Mouse (Mus musculus): ENCODE results near the gene Ccdc92b. TPM values are rescaled to one million over a fixed set of nuclear protein-coding genes. Genes with fewer than 3 reads are reported as not detected.

Gene Ccdc92b
- polyA plus RNA-seq, 1 experiment from 2014 or later: 0.71 TPM

- Histone ChIP-seq H3K4me3 (replicated peaks) (no peak overlapping the region), H3K36me3 (peaks cover 55% of the 10 kb centered on the region), H3K27me3 (no peaks in the 10 kb centered on the region), H3K4me2 (replicated peaks) (no peak overlapping the region), H3K4me1 (no peaks in the 10 kb centered on the region), H3K9ac (no peak overlapping the region), H3K9me3 (replicated peaks) (no peaks in the 10 kb centered on the region), H3K27ac (replicated peaks) (no peak overlapping the region)
- no peak for ATAC-seq (ENCODE audit: insufficient number of reproducible peaks, low FRiP score, low TSS enrichment, low read depth)
- WGBS: 87% methylated on average over 1 of the region's 1 CpGs
Measured at GRCm38 (mm10) chr11:74671013-74671412, 51.6 kb downstream of the Ccdc92b start.

- 80% methylated on average over 5 of the region's 5 CpGs for WGBS
Measured at GRCm38 (mm10) chr11:74671839-74672238, 52.4 kb downstream of the Ccdc92b start.

GRCm38 (mm10) chr11:74672901-74673513 is 53.6 kb downstream of the Ccdc92b start:
- Histone ChIP-seq H3K36me3 (peaks cover 47% of the 10 kb centered on the region), H3K4me2 (replicated peaks) (no peak overlapping the region), H3K9me3 (replicated peaks) (no peaks in the 10 kb centered on the region), H3K9ac (no peak overlapping the region), H3K27me3 (no peaks in the 10 kb centered on the region), H3K4me1 (no peaks in the 10 kb centered on the region), H3K27ac (replicated peaks) (0 out of 2 replicates have a peak overlapping the region, but pooled peaks have one; percentile 17), H3K4me3 (replicated peaks) (no peak overlapping the region)
- WGBS: 75% methylated on average over 6 of the region's 6 CpGs
- no peak for ATAC-seq (ENCODE audit: insufficient number of reproducible peaks, low FRiP score, low TSS enrichment, low read depth)

More at GRCm38 (mm10) chr11:74671839-74672238, 52.4 kb downstream of the Ccdc92b start:
- H3K4me2 ChIP-seq (replicated peaks): no peak overlapping the region
- H3K4me1 ChIP-seq: no peaks in the 10 kb centered on the region
- no peaks in the 10 kb centered on the region for H3K27me3 ChIP-seq
- H3K27ac ChIP-seq (replicated peaks): no peak overlapping the region
- ATAC-seq (ENCODE audit: insufficient number of reproducible peaks, low FRiP score, low TSS enrichment, low read depth): no peak
- H3K9me3 ChIP-seq (replicated peaks): no peaks in the 10 kb centered on the region
- H3K4me3 ChIP-seq (replicated peaks): no peak overlapping the region
- no peak overlapping the region for H3K9ac ChIP-seq
- peaks cover 49% of the 10 kb centered on the region for H3K36me3 ChIP-seq

GRCm38 (mm10) chr11:74673561-74673960 is 54.2 kb downstream of the Ccdc92b start:
- H3K27ac ChIP-seq (replicated peaks): 0 out of 2 replicates have a peak overlapping the region, but pooled peaks have one; percentile 17
- H3K27me3 ChIP-seq: no peaks in the 10 kb centered on the region
- H3K9ac ChIP-seq: no peak overlapping the region
- H3K36me3 ChIP-seq: peaks cover 47% of the 10 kb centered on the region
- H3K9me3 ChIP-seq (replicated peaks): no peaks in the 10 kb centered on the region
- no peaks in the 10 kb centered on the region for H3K4me1 ChIP-seq
- no peak overlapping the region for H3K4me2 ChIP-seq (replicated peaks)
- no peak overlapping the region for H3K4me3 ChIP-seq (replicated peaks)
- no peak for ATAC-seq (ENCODE audit: insufficient number of reproducible peaks, low FRiP score, low TSS enrichment, low read depth)
- 80% methylated on average over 1 of the region's 1 CpGs for WGBS

DNA sequence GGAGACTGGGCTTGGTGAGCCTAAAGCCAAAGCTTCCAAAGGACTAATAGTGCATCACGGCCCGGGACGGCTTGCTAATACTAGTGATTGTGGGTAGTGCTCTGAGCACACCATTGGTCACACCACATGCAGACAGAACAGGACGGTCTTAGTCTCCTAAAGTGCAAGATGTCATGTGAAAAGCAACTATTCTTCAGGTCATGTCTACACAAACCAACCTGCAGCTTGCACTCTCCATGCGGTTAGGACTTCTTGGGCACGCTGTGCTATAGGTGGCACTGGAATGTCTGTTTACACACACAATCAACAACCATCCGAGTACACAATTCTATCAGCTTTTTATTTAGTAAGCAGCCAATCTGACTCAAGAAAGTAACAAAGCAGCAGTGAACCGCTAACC is 55.3 kb downstream of the Ccdc92b start:
- 95% methylated on average over 8 of the region's 8 CpGs for WGBS
- Histone ChIP-seq H3K4me1 (no peaks in the 10 kb centered on the region), H3K36me3 (peaks cover 47% of the 10 kb centered on the region), H3K4me3 (replicated peaks) (no peak overlapping the region), H3K4me2 (replicated peaks) (no peak overlapping the region), H3K9me3 (replicated peaks) (no peaks in the 10 kb centered on the region), H3K9ac (no peak overlapping the region), H3K27me3 (no peaks in the 10 kb centered on the region), H3K27ac (replicated peaks) (no peak overlapping the region)
- ATAC-seq (ENCODE audit: insufficient number of reproducible peaks, low FRiP score, low TSS enrichment, low read depth): no peak

- 74% methylated on average over 4 of the region's 4 CpGs for WGBS
- Histone ChIP-seq H3K4me1 (no peaks in the 10 kb centered on the region), H3K4me2 (replicated peaks) (no peak overlapping the region), H3K27ac (replicated peaks) (no peak overlapping the region), H3K9me3 (replicated peaks) (no peaks in the 10 kb centered on the region), H3K36me3 (peaks cover 50% of the 10 kb centered on the region), H3K4me3 (replicated peaks) (no peak overlapping the region), H3K9ac (no peak overlapping the region), H3K27me3 (no peaks in the 10 kb centered on the region)
- ATAC-seq (ENCODE audit: insufficient number of reproducible peaks, low FRiP score, low TSS enrichment, low read depth): no peak
Measured at GRCm38 (mm10) chr11:74675156-74675555, 55.8 kb downstream of the Ccdc92b start.

Other genes starting within 250 kb of the Ccdc92b start
- 3.5 and 3.7 TPM in 2 replicates for gene Rap1gap2, start 8.7 kb upstream of the Ccdc92b start, polyA plus RNA-seq (2015; fragmentation: Nextera tagmentation; extraction: Ambion mirVana)
- gene Cluh, start 29.9 kb downstream of the Ccdc92b start, polyA plus RNA-seq (2015; fragmentation: Nextera tagmentation; extraction: Ambion mirVana): 26.6 and 27.1 TPM in 2 replicates
- 44.0 and 44.5 TPM in 2 replicates for gene Pafah1b1, start 105.1 kb downstream of the Ccdc92b start, polyA plus RNA-seq (2015; fragmentation: Nextera tagmentation; extraction: Ambion mirVana)
- gene Mettl16, start 151.2 kb downstream of the Ccdc92b start, polyA plus RNA-seq (2015; fragmentation: Nextera tagmentation; extraction: Ambion mirVana): 45.8 and 48.9 TPM in 2 replicates
- gene Mnt, start 211.3 kb downstream of the Ccdc92b start, polyA plus RNA-seq (2015; fragmentation: Nextera tagmentation; extraction: Ambion mirVana): 6.3 and 6.9 TPM in 2 replicates